Mouse (Mus musculus): Measurements from ENCODE around the gene Fam102a.

The Fam102a gene

DNA sequence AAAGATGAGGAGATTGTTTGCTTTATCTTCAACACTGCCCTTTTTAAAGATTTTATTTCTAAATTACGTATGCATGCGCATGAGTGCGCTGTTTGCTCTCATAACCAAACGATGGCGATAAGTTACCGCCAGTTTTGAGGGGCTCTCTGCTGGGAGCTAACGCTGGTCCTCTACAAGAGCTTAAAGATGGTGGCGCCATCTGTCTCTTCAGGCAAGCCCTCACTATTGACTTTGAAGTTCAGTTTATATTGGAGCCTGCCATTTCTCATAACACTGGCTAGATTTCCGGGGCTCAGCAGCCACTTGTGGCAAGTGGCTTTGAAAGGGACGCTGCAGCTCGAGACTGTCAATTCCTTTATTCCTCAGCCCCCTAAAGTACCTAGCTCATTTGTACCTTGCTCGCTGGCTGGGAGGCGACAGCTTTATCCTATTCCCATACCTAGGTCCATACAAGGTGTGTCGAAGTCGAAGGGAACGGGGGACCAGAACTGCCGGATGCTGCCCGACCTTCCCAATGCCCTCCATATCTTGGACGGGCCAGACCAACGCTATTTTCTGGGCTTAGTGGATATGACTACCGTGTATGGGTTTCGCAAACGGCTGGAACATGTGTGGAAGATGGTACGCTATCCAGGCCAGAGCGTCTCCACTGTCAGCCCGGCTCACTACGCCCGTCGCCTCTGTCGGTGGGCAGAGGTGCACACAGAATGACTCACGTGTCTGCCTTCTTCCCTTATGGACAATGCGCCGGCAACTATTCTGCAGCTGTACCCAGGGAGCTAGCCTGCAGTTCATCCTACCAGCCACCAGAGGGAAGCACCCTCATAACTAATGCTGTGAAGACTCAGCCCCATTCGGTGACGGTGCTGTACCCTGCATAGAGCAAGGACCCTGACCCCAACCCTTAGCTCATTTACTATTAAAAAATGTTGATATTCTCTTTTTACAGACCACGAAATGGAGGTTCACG lies 48.0 kb downstream of the Fam102a start:
- DNase-seq: peak; percentile 88 to 90

DNA sequence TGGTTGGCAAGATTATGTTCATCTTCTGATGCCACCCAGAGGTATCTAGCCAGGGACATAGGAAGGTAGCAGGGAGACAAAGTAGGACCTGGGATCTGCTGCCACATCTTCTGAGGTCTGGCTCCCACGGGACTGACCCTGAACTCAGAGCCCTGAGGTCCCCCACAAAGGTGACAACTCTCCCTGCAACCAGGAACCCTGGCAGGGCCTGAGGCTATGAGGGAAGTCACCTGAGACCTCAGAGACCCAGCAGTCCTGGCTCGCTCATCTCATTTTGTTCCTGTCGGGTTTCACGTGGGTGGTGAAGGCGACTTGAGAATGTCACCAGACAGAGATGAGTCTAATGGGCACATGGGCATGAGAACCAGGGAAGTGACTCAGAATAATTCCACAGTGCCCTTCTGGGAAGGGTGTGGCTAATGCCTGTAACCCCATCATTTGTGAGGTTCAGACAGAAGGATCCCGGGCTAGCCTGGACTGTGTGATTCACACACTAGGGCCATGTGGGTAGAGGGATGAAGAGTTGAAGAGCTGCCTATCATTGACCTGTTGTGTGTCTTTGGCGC lies 50.1 kb downstream of the Fam102a start:
- no peak for DNase-seq

DNA sequence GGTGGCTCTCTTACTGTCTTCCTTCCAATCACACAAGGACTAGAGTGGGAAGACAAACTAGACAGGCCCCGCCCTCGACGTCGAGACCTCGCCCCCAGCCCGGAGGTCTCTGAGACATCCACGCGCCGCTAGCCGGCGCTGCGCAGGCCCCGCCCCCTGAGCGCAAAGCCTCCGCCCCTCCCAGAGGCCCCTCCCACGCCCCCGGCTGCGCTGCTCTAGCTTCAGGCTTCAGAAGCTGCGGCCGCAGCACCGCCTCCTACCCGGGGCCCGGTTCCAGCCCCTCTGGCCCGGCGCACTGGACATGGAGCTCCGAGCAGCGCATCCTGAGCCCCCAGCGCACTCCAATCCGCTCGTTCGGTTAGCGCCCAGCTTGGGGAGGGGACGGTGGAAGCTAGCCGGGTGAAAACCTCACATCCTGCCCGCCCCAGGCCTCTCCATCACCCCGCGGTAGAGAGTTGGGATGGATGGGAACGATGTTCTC lies 51.8 kb downstream of the Fam102a start, which contains the start of gene St6galnac4:
Gene St6galnac4, plus strand, starts transcription at position 225 of the 481 bp plus-strand sequence.
- peak; percentile 94 for DNase-seq

DNA sequence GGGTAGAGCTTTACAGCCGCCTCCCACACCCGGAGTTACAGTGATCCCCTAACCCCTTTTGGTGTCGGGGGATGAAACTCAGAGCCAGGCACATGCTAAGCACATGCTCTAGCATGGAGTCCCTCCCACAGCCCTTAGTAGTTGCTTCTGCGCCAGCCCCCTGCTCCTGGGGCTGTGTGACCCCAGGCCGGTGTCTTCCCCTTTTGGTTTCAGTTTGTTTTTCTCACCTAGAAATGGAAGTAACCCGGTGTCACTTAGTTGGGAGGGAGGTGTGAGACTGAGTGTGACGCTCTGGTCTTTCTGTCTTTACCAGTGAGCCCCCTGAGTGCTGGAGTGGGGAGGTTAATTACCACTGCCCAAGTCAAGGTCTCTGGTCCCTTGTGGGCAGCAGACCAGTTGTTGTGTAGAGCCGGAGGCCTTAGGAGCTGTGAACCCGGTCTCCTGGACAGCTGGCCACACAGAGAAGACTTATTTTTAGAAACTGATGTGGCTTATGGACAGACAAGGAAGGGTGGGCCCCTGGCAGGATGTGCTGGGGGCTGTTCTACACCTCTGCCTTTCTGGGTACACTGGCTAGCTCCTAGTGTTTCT lies 52.7 kb downstream of the Fam102a start:
- DNase-seq: peak in 1 of 2 experiments; percentile 49

DNA sequence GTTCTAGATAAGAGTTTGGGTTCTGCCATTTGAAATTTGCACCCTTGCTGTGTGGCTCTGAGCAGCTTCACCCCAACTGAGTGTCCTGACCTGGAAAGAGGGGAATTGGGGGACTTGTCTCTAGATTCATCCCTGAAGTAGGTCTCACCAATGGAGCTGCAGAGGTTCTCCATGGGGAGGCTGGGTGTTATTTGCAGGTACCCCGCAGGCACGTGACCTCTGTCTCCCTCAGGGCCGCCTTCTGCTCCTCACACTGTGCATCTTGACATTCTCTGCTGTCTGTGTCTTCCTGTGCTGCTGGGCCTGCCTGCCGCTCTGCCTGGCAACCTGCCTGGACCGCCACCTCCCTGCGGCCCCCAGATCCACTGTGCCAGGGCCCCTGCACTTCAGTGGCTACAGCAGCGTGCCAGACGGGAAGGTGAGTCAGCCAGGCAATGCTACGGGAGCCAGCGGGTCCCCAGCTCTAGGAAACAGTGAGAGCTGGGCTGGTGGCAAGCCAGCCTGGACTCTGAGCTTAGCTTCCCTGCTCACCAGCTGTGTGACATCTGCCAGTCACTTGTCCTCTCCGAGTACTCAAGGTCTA lies 54.2 kb downstream of the Fam102a start:
- DNase-seq: peak; percentile 90

DNA sequence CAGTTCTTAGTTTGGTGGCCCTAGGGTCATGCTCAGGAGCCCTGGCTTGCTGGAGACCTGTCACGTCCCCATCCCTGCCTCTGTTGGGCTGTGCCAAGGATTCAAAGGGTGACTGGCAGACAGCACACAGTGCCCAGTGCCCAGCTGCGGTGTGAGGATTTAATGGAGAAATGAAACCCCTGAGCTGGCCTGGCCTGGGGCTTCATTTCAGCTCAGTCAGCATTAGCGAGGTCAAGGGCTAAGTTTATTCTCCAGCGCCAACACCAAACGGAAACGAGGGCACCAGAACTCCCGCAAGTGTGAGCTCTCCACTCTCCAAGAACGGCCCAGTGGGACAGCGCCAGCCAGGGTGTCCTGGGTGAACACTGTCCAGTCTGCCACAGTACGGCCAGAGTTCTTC lies 55.1 kb downstream of the Fam102a start:
- no peak for DNase-seq

DNA sequence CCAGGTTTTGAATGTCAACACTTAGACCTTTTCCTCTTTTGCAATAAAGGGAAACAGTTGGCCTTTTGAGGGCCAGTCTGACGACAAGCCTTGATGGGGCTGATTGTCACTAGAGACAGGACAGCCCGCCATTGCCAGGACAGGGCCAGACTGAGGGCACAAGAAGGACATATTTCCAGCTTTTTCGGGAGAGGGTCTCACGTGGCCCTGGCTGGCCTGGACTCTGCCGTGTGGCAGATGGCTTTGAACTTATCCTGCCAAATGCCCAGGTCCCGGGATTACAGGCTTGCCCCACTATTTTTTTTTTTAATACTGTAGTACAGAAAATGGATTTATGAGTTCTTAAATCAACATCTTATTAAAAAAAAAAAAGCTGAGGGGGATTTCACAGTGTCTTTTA lies 56.1 kb downstream of the Fam102a start:
- DNase-seq: peak in 1 of 2 experiments; percentile 53

DNA sequence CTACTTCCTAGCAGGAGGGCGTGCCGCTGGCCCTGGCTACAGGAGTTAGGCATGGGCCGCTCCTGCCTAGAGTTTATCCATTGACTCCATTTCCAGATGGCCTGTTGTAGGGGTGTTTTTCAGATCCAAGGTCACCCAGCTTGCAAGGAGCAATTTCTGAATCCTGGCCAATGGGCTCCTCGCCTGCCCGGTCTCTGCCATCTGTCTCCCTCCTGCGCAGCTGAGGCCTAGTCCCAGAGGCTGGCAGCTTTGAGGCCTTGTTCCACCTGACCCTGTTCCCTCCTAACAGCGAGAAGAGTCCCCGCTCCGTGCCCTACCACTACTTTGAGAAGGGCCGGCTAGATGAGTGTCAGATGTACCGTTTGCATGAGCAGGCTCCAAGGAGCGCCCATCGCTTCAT lies 61.6 kb downstream of the Fam102a start:
- peak; percentile 89 to 92 for DNase-seq

DNA sequence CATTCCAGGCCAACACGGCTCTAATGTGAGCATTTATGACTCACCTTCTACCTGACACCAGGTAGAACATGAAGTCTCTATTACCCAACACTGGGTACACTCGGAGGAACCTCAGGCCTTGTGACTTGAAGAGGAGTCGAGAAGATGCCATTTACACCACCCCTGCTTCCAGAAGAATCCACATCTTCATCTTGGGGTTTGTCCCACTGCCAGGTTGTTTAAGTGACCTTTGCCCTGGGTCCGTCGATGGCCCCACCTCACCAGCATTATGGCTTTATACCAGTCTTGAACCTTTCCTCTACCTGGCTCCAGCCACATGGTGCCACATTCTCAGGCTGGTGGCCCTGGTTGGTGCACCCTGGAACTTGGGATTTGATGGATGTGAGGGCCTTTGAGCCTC lies 62.1 kb downstream of the Fam102a start:
- DNase-seq: no peak

DNA sequence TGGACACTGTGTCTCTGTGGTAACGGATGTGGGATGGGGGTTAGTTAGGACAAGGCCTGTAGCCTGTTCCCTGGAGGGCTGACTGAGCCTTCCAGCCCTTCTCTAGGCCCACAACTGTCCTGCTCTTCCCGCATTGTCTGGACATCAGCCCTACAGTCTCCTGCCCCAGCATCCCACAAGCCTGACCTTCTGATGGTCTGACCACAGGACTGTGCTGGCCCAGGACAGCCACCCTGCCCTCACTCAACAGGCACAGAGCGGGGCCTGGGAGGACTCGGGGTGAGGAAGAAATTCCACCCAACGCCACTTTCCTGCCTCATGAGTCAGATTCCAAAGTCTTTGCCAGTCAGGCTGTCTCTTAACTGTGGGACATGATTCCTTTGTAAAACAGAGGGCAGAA lies 62.6 kb downstream of the Fam102a start:
- DNase-seq: no peak

DNA sequence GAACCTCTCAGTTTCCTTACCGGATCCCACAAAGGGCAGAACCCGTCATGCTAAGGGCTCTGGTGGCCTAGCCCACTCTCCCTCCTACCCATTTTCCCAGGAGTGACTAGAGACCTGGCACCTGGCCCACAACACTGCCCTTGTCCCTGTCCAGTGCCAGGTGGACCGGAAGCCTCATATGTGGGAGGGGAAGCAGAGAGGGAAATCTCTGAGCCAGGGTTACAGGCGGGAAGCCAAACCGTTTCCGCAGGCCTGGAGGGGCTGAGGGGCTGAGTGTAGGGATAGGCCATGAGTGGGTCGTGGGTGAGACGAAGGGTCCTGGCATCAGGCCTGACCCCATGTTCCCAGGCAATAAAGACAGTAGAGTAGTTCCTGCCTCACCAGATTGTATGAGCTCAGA lies 63.4 kb downstream of the Fam102a start:
- DNase-seq: peak; percentile 70 to 74

DNA sequence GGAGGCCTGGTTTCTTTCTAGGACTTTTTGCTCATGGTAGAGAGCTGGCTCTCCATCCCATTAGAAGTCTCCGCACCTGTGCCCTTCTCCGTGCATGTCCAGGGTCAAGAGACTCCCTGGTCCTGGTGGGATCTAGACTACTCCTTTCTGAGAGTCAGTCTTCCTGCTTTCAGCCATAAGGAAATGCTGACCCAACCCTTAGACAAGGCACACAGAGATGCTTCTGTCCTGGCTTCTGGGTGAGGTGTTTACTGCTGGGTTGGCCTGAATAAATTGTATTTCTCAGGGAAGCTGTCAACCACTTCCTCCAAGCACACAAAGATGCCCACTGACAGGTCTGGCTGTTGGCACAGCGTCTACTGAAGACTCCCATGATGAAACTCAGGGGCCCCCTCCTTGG lies 64.3 kb downstream of the Fam102a start, which contains the start of gene St6galnac6:
Gene St6galnac6, plus strand, starts transcription at position 301 of the 400 bp plus-strand sequence.
- DNase-seq: no peak

DNA sequence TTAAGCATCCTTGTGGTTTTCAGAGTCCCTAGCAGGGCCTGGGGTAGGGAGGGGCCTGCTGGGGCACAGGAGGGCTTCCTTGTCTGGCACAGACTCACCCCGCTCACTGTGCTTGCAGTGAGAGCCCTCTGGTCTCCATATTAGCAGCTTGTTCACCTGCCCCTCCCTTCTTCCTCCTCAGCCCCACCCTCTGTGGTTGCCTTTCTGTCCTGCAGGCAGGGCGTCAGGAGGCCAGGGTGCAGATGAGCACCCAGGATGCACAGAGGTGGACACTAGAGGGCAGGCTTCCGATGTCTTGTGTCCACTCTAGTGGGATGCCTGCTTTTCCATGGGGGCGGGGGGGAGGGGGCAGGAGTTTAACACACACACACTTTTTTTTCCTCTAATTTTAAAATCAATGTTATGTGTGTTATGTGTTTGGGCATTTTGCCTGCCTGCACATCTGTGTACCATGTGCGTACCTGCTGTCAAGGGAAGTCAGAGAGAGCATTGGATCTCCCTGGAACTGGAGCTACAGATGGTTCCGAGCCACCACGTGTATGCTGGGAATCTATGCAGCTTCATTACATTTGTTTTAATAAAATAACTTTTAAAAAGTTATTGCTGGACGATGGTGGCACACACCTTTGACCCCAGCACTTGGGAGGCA lies 66.4 kb downstream of the Fam102a start:
- peak; percentile 65 for DNase-seq

DNA sequence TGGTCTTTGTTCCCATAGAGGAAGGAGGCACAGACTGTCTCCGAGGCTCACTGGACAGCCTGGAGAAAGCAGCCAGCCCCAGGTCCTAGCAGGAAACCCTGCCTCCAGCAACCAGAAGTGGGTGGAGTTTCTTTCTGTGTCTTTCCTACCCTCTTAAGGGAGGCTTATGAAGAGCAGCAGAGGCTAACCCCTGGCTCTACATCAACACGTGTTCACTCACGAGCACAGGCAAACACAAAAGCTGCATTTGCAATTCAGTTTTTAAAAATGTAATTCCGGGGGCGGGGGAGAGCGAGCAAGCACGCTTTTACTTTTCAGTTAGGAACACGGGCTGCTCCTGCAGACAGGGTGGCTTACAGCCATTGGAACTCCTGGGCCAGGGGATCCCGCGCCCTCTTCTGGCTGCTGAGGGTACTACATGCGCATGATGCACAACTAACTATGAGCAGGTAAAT lies 67.5 kb downstream of the Fam102a start:
- peak; percentile 92 to 95 for DNase-seq

DNA sequence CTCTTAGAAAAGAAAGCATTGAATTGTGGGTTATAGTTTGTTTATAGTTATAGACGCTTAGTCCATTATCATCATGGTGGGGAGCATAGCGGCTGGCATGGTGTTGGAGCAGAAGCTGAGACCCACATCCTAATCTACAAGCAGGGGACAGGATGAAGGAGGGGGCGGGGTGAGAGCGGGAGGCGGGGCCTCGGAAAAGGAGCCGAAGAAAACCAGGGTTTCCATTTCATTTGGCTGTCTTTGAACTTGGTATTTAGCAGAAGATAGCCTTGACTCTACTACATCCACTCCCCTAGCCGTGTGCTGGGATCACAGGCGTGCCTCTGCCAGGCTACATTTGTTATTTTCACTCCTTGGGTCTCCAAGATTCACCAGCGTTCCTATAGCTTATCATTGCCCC lies 69.5 kb downstream of the Fam102a start:
- no peak for DNase-seq

DNA sequence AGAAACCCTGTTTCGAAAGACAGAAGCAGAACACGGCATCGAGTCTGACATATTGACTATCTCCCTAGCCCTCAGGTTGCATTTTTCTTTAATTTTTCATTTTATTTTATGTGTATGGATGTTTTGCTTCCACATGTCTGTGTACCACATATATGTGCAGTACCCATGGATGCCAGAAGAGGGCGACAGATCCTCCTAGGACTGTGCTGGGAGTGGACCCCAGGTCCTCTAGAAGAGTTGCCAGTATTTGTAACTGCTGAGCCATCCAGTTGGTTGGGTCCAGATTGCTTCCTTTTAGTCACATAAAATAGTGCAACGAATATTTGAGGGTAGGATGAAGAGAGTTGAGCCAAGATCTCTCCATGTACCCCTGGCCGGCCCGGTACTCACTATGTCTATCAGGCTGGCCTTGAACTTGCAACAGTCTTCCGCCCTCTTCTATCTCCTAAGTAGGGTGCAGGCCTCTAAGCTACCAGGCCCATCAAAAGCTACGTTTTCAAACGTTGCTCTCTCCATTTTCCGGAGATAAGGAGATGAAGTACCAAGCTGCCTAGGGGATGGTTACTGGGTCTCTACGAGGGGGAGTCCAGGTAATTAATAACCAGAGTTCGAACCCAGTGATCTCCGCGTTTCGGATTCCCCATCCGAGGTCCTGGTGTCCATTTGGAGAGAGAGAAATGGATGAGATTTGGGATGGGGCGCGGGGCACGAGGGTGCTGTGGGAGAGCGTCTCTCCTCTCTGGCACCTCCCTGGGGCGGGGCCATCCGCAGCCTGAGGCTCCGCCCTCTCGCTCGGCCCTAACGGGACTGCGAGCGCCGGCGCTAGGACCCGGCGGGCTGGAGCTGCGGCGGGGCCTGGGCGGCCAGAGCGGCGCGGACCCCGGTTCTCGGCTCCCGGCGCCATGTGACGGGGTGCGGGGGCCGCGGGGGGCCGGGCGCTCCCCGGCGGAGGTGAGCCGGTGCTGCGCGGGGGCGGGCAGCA lies 71.3 kb downstream of the Fam102a start:
- DNase-seq: peak; percentile 93 to 95

DNA sequence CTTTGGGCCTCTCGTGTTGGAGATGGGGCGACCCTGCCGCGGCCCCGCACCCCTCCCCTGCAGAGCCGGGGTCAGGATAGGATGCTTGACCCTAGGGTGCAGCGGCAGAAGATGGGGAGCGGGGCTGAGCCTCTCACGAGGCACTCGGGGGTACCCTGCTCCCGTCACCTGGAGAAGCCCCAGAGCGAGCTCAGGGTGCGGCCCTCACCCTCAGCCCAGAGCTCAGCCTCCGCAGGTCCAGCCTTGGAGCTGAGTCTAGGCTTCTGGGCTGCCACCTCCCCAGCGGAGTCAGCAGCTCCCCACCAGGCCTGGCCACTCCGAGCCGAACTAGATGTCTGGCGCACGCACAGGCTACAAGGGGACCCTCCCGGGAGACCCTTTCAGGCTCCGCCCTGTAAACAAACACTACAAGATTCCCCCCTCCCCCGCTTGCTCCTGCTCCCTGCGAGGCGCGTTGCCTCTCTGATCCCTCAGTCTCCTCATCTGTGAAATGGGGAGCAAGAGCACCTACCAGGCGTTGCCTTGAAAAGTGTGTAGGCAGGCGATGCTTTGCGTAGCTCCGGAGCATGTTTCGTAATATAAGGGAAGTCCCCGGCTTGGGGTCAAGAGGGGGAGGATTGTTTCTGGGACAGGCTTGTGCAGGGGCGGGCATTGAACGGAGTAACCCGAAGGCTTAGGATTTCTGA lies 72.3 kb downstream of the Fam102a start:
- peak; percentile 55 to 63 for DNase-seq

DNA sequence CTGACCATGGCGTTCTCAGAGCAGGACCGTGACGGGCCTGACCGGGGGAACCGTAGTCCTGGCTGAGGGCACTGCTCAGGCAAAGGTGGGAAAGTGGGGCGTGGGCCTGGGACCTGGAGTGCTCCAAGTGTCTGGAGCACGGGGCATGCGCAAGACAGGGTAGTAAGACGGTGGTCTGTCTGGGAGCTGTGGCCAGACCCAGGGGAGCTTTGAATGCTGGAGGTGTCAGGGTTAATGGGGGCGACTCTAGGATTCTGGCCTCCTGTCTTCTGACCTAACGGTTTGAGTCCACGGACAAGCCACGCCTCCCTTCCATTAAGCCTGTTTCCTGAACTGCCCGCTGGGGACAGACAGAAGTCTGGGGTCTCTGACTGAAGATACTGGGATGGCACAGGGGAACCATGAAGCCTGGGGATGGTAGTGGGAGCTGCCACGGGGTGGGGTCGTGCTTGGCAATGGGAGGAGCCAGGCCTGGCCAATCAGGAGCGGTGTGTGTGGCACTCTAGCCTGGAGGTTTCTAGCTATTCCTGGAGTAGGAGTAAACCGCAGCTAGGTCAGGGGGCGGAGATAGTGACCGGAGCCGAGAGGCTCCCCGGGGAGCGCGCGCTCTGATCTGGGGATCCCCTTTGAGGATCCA lies 73.1 kb downstream of the Fam102a start:
- peak; percentile 62 to 69 for DNase-seq

DNA sequence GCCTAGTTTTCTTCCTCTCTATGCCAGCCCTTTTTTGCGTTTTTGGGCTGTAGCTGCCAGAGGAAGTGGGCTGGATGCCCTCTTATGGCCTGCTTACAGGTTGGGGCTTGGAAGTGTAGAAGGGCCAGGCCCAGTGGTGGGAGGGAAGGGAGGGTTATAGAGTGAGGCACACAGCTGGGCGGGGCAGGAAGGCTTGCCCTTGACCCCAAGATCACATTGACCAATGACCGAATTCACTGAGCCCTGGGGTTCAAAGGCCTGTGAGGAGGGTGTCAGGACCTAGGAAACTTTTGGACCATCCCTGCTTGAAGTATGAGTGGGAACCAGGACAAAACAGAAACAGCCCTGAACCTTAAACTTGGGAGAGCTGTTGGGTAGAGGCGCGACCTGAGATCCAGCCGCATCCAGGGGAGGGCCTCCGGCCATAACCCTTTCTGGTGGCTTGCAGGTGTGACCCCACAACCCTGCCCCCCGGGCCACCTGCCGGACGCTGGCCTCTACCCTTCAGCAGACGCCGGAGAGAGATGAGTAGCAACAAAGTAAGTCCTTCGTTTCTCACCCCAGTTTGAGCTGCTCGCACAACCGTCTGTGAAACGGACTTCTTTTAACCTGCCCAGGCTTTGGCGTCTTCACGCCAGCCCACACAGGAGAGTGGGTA lies 73.8 kb downstream of the Fam102a start:
- DNase-seq: no peak

All from cerebellum, adult 18-20 months (tissue).